Mouse (Mus musculus): ENCODE measurements at regions not wholly inside any gene's neighbourhood (a gene's known extent, or its start where the extent isn't known, plus 50 kb on each side); places are given as distances from the start of the nearest gene placed in this dataset.

- no peak for DNase-seq
Measured at GRCm38 (mm10) chr5:42767688-42768087, 465.3 kb upstream of the Cpeb2 start.

GRCm38 (mm10) chr5:42777120-42777910 lies 455.7 kb upstream of the Cpeb2 start:
- no peak for DNase-seq

GRCm38 (mm10) chr5:42805958-42806357 lies 427.0 kb upstream of the Cpeb2 start:
- peak; percentile 24 for DNase-seq
